Mouse (Mus musculus) stomach, embryonic 14.5 days (tissue): ENCODE results near the gene Foxk1. TPM values are rescaled to one million over a fixed set of nuclear protein-coding genes. Genes with fewer than 3 reads are reported as not detected.
A peak's percentile ranks its signal among the peaks of the same experiment; 100 is the strongest.

Source experiments
- ATAC-seq: fragments of 200-750 bp; cut with Nextera tagmentation; 2 replicates; pipeline ENCODE4 v1.8.0; 2017; ENCODE audit warnings: low read depth, moderate TSS enrichment; ENCODE audit not compliant: insufficient number of reproducible peaks, insufficient read depth, low FRiP score
- H3K27ac ChIP-seq: fragments of 300-500 bp; sonication (generic); 2 replicates; pipeline ENCODE4 v1.5.1; 2014; ENCODE audit warnings: mild to moderate bottlenecking, low read length, moderate library complexity, mixed read lengths
- H3K27me3 ChIP-seq: fragments of 300-500 bp; sonication (generic); 2 replicates; pipeline ENCODE4 v1.6.1; 2014; ENCODE audit warnings: low read length, control low read depth, mixed read lengths; ENCODE audit not compliant: control insufficient read depth, insufficient read depth
- H3K36me3 ChIP-seq: fragments of 300-500 bp; sonication (generic); 2 replicates; pipeline ENCODE4 v1.6.1; 2014; ENCODE audit warnings: mild to moderate bottlenecking, control low read depth, low read length, moderate library complexity, mixed read lengths; ENCODE audit not compliant: control insufficient read depth, insufficient read depth
- H3K4me1 ChIP-seq: fragments of 300-500 bp; sonication (generic); 2 replicates; pipeline ENCODE4 v1.6.1; 2014; ENCODE audit warnings: low read length, control low read depth, mixed read lengths; ENCODE audit not compliant: control insufficient read depth, insufficient read depth
- H3K4me2 ChIP-seq: fragments of 300-500 bp; sonication (generic); replicated peaks from 2 replicates; pipeline ENCODE4 v1.6.1; 2014; ENCODE audit warnings: low read depth, low read length, control low read depth
- H3K4me3 ChIP-seq: fragments of 300-500 bp; sonication (generic); 2 replicates; pipeline ENCODE4 v1.5.1; 2014; ENCODE audit warnings: low read depth, low read length, control low read depth
- H3K9ac ChIP-seq: fragments of 300-500 bp; sonication (generic); replicated peaks from 2 replicates; pipeline ENCODE4 v1.6.1; 2014; ENCODE audit warnings: low read depth, mild to moderate bottlenecking, control low read depth, low read length, moderate library complexity, mixed read lengths
- H3K9me3 ChIP-seq: fragments of 300-500 bp; sonication (generic); 2 replicates; pipeline ENCODE4 v1.6.1; 2016; ENCODE audit warnings: low read depth, low read length, control low read depth; ENCODE audit not compliant: control insufficient read depth
- WGBS: fragments of 180-500 bp; shearing (Covaris S2); extraction: QIAGEN DNeasy Blood & Tissue Kit; methylation state at CpG from one replicate; pipeline ENCODE4 v1.1.7; 2014; 5-methylcytosine and 5-hydroxymethylcytosine counted together
- polyA plus RNA-seq: library from polyadenylated mRNA; unstranded; fragments of >200 nt; fragmentation: Nextera tagmentation; extraction: Ambion mirVana; gene quantifications from 2 replicates; pipeline ENCODE4 v1.2.1, GENCODE M21; 2014

Gene Foxk1
- polyA plus RNA-seq, 1 experiment from 2014 or later = 3.9 TPM

DNA sequence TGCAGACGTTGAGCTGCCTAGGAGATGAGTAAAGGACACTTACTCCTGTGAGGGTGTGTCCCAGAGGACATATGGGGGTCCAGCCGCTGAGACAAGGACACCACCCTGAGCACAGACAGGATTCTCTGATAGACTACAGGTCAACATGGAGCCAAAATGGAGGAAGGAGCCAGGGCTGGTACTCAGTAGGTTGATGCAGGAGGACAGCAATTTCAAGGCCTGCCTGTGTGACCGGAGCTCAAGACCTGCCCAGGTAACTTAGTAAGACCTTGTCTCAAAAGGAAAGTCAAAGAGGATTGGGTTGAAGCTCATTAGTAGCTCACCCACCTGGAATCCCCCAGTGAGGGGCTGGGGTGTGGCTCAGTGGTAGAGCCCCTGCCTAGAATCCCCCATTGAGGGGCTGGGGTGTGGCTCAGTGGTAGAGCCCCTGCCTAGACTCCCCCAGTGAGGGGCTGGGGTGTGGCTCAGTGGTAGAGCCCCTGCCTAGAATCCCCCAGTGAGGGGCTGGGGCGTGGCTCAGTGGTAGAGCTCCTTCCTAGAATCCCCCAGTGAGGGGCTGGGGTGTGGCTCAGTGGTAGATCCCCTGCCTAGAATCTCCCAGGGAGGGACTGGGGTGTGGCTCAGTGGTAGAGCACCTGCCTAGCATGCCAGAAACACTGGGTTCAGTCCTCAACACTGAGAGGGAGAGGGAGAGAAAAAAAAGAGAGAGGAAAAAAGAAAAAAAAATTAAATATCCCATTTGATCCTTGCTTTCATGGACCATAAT is 30.7 kb upstream of the Foxk1 start:
- ATAC-seq = no peak
- Histone ChIP-seq H3K27me3 (no peaks in the 10 kb centered on the region), H3K36me3 (no peaks in the 10 kb centered on the region; the same call in 1 of the 2 replicates), H3K9me3 (no peaks in the 10 kb centered on the region), H3K4me2 (no peak overlapping the region), H3K4me1 (peaks cover 12% of the 10 kb centered on the region; the same call in 1 of the 2 replicates), H3K27ac (no peak overlapping the region), H3K4me3 (no peak overlapping the region), H3K9ac (no peak overlapping the region)
- WGBS = 93% methylated on average over 4 of the region's 4 CpGs

GRCm38 (mm10) chr5:142371172-142372155 is 29.8 kb upstream of the Foxk1 start:
- peak overlapping the region; percentile 23; the same call in 1 of the 2 replicates for H3K4me2 ChIP-seq
- WGBS = 15% methylated on average over 24 of the region's 24 CpGs
- H3K4me3 ChIP-seq = no peak overlapping the region
- H3K27ac ChIP-seq = peak overlapping the region; percentile 77
- 0 out of 2 replicates have a peak overlapping the region, but pooled peaks have one; percentile 21 for H3K9ac ChIP-seq
- peaks cover 12% of the 10 kb centered on the region; the same call in 1 of the 2 replicates for H3K4me1 ChIP-seq
- H3K36me3 ChIP-seq = no peaks in the 10 kb centered on the region; the same call in 1 of the 2 replicates
- no peak for ATAC-seq
- H3K9me3 ChIP-seq = no peaks in the 10 kb centered on the region
- H3K27me3 ChIP-seq = no peaks in the 10 kb centered on the region

DNA sequence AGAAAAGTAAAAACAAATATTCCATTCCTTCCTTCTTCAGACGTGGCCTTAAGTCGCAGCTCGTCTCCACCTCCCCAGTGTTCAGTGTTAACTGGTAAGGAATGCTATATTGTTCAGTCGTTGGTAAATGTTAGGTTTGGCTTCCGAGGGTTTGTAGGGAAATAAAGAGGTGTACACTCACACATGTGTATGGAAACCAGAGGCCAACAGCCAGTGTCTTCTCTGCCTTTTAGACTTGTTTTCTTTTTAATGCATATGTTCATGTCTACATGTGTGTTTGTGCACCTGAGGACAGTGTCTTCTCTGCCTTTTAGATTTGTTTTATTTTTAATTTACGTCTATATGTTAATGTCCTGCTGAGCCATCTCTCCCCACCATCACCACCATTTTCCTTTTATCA is 29.1 kb upstream of the Foxk1 start:
- Histone ChIP-seq H3K27ac (peak overlapping the region; percentile 77; the same call in 1 of the 2 replicates), H3K36me3 (no peaks in the 10 kb centered on the region), H3K9ac (no peak overlapping the region), H3K4me3 (no peak overlapping the region), H3K4me1 (peaks cover 12% of the 10 kb centered on the region; the same call in 1 of the 2 replicates), H3K9me3 (no peaks in the 10 kb centered on the region), H3K4me2 (peak overlapping the region; percentile 23; the same call in 1 of the 2 replicates), H3K27me3 (no peaks in the 10 kb centered on the region)
- 48% methylated on average over 6 of the region's 6 CpGs for WGBS
- ATAC-seq = no peak

GRCm38 (mm10) chr5:142374343-142374742 is 27.0 kb upstream of the Foxk1 start:
- H3K4me1 ChIP-seq = 0 out of 2 replicates have a peak, but pooled peaks cover 6% of the 10 kb centered on the region

GRCm38 (mm10) chr5:142375641-142376040 is 25.7 kb upstream of the Foxk1 start:
- H3K27ac ChIP-seq = no peak overlapping the region
- H3K4me2 ChIP-seq = no peak overlapping the region
- no peaks in the 10 kb centered on the region for H3K36me3 ChIP-seq
- 0 out of 2 replicates have a peak, but pooled peaks cover 6% of the 10 kb centered on the region for H3K4me1 ChIP-seq
- no peaks in the 10 kb centered on the region for H3K9me3 ChIP-seq
- H3K4me3 ChIP-seq = no peak overlapping the region
- no peak for ATAC-seq
- WGBS = 97% methylated on average over 5 of the region's 5 CpGs
- no peaks in the 10 kb centered on the region for H3K27me3 ChIP-seq
- H3K9ac ChIP-seq = no peak overlapping the region

More at GRCm38 (mm10) chr5:142374343-142374742, 27.0 kb upstream of the Foxk1 start:
- Histone ChIP-seq H3K27ac (no peak overlapping the region), H3K27me3 (no peaks in the 10 kb centered on the region), H3K9me3 (no peaks in the 10 kb centered on the region), H3K36me3 (no peaks in the 10 kb centered on the region), H3K4me3 (no peak overlapping the region), H3K9ac (no peak overlapping the region), H3K4me2 (no peak overlapping the region)
- ATAC-seq = no peak
- 81% methylated on average over 9 of the region's 9 CpGs for WGBS

GRCm38 (mm10) chr5:142376071-142376470 is 25.2 kb upstream of the Foxk1 start:
- H3K9ac ChIP-seq = no peak overlapping the region
- 85% methylated on average over 6 of the region's 6 CpGs for WGBS
- no peak overlapping the region for H3K4me2 ChIP-seq
- 0 out of 2 replicates have a peak, but pooled peaks cover 6% of the 10 kb centered on the region for H3K4me1 ChIP-seq
- H3K9me3 ChIP-seq = no peaks in the 10 kb centered on the region
- no peak overlapping the region for H3K4me3 ChIP-seq
- no peak overlapping the region for H3K27ac ChIP-seq
- H3K36me3 ChIP-seq = no peaks in the 10 kb centered on the region
- H3K27me3 ChIP-seq = no peaks in the 10 kb centered on the region
- no peak for ATAC-seq

GRCm38 (mm10) chr5:142378068-142378467 is 23.2 kb upstream of the Foxk1 start:
- H3K9me3 ChIP-seq = no peaks in the 10 kb centered on the region
- H3K27ac ChIP-seq = no peak overlapping the region

GRCm38 (mm10) chr5:142380491-142380890 is 20.8 kb upstream of the Foxk1 start:
- Histone ChIP-seq H3K27ac (no peak overlapping the region), H3K9me3 (no peaks in the 10 kb centered on the region), H3K4me1 (peaks cover 12% of the 10 kb centered on the region; the same call in 1 of the 2 replicates), H3K36me3 (no peaks in the 10 kb centered on the region), H3K9ac (no peak overlapping the region), H3K27me3 (no peaks in the 10 kb centered on the region), H3K4me2 (no peak overlapping the region), H3K4me3 (no peak overlapping the region)
- WGBS = 45% methylated on average over 6 of the region's 6 CpGs
- ATAC-seq = no peak

More at GRCm38 (mm10) chr5:142378068-142378467, 23.2 kb upstream of the Foxk1 start:
- H3K4me2 ChIP-seq = no peak overlapping the region
- 67% methylated on average over 2 of the region's 2 CpGs for WGBS
- no peaks in the 10 kb centered on the region for H3K36me3 ChIP-seq
- no peak overlapping the region for H3K9ac ChIP-seq
- no peaks in the 10 kb centered on the region for H3K4me1 ChIP-seq
- H3K27me3 ChIP-seq = no peaks in the 10 kb centered on the region
- no peak for ATAC-seq
- no peak overlapping the region for H3K4me3 ChIP-seq
